Mouse (Mus musculus): ENCODE measurements around the gene Ckap2. TPM values are rescaled to one million over a fixed set of nuclear protein-coding genes. Genes with fewer than 3 reads are reported as not detected.

Ckap2 gene
- total RNA-seq (2021) = 1 to 10 TPM in 1 of 2 experiments, under 1 TPM in 1; 0.76 to 1.1 TPM

DNA sequence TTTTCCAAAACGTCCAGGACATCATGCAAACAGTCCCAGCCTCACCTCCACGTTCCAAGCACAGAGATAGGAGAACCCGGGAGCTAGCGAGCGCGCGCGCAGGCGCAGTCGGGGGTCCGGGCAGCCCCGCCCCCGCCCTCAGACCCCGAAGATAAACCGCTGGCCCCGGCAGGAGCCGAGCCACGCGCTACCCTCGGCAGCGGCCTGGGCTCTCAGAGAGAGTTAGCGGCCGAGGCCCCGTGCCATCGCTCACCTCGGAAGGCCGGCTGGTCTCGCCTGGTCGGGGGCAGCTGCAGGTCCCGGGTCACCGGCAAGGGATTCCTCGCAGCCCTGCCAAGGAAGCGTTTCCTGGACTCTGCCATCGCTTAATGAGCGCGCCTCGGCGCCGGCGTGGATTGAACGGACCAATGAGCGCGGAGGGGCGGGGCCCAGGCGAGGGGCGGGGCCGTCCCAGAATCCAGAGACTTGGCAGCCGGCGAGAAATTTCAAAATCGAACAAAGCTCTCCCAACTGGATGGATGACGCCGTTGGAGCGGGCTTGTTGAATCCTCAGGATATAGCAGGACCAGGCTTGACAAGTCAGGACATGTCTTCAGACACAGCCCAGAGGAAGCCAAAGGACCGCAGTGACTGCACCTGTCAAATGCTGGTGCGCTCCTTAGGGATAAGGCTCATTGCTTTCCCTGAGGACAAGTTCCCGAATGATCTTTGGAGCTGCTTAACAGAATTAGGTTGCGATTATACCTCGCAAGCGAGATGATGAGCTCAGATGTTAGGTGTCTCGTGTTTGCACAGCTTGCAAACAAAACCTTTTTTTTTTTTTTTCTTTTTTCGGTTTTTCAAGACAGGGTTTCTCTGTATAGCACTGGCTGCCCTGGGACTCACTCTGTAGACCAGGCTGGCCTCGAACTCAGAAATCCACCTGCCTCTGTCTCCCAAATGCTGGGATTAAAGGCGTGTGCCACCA is at the start of gene Ckap2:
Ckap2 (minus strand) TSS at position 389 of the 967 bp plus-strand sequence.
- peak; percentile 88 for DNase-seq
- intact Hi-C loops (cut with DNase I) = loop anchor here (2.0 kb wide), 1 partner anchor 19 kb away; the partner anchor contains the start of gene Nek3

- peak; percentile 6 to 35 for DNase-seq
- intact Hi-C loops (cut with DNase I) = no loop called here
These were observed 43.0 kb upstream of the Ckap2 start for GRCm38 (mm10) chr8:22228621-22229020.

GRCm38 (mm10) chr8:22227061-22227877 is 41.6 kb upstream of the Ckap2 start, which contains the start of gene Thsd1:
Thsd1 (plus strand) TSS chr8:22227313.
- DNase-seq = peak; percentile 73 to 75
- intact Hi-C loops (cut with DNase I) = loop anchor here (1.0 to 2.0 kb wide), 3 partner anchors 19 to 34 kb away; partner anchors contain the start of gene Vps36

GRCm38 (mm10) chr8:22226361-22226760 is 40.7 kb upstream of the Ckap2 start:
- intact Hi-C loops (cut with DNase I) = loop anchor here (2.0 kb wide), 1 partner anchor 34 kb away; the partner anchor contains the start of gene Vps36

DNA sequence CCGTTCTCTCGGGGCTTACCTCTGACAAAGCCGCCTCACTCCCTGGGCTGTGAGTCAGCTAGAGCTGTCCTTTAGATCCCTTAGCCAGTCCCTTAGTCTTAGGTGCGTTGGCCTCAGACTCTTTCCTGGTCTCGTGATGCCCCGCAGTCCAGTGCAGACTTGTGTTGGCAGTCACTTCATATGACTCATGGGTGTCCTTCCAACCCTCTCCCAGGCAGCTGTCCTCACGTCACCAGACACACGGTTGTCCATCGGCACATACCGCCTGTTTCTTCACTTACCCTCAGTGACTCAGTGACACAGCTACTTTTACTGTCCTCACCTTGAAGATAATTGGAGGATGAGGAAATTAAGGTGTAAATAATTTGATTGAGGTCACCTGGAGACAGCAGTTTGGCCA is 29.2 kb upstream of the Ckap2 start:
- DNase-seq = peak in 1 of 2 experiments; percentile 19

More at GRCm38 (mm10) chr8:22226361-22226760, 40.7 kb upstream of the Ckap2 start:
- DNase-seq = no peak

DNA sequence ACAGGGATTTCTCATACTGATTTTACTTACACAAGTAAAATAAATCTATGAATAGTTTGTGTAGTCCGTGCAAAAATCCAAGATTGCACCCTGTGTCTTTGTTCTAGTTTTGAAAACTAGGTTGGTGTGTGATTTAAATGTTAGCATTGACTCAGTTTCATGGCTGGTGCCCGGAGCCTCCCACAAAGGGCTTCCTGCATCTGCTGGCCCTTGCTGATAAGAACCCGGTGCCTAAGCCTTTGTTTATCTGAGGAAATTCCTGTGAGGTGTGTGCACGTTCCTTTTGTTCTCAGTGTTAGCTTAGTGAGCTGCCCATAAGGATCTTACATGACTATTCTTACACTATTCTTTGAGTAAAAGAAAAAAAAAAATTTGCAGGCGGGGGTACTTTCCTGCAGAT is 23.4 kb upstream of the Ckap2 start:
- peak in 1 of 2 experiments; percentile 20 for DNase-seq
- intact Hi-C loops (cut with DNase I) = no loop called here

More for the DNA sequence above, 29.2 kb upstream of the Ckap2 start:
- intact Hi-C loops (cut with DNase I) = no loop called here

DNA sequence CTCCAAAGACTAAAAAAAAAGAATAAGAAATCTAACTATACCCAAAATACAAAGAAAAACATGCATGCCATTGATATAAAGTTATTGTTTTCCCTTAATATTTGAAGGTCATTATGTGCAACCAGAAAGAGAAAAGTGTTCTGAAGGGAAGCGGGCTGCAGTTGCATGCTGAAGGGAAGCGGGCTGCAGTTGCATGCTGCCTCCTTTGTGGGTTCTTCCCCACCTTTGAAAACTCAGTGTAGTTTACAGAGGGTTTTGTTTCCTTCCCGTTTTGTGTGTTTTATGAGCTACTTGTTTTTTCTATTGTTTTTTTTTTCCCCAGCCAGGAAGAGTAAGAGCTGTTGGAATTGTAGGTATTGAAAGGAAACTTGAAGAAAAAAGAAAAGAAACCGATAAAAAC is 21.9 kb upstream of the Ckap2 start:
- intact Hi-C loops (cut with DNase I) = no loop called here
- no peak for DNase-seq

DNA sequence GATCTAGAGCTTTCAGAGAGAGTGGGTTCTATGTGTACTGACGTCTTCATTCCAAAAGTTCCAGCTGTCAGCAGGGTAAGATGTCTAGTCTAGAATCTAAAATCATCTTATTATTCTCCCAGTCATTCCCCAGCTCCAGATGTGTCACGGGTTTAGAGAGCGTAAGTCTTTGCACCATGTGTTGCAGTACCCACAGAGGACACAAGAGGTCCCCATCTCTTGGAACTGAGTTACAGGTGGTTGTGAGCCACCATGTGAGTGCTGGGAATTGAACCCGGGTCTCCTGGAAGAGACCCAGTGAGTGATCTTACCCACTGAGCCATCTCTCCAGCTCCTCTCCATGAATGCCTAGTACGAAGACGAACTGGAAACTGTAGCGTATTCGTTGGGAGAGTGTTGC is 13.9 kb upstream of the Ckap2 start:
- intact Hi-C loops (cut with DNase I) = loop anchor here (10.0 kb wide), 1 partner anchor 105 kb away; no protein-coding TSS in a partner anchor
- DNase-seq = no peak

- intact Hi-C loops (cut with DNase I) = loop anchor here (10.0 kb wide), 1 partner anchor 107 kb away; no protein-coding TSS in a partner anchor
- DNase-seq = no peak
These were observed 12.3 kb upstream of the Ckap2 start for GRCm38 (mm10) chr8:22197914-22198313.

- DNase-seq = no peak
- intact Hi-C loops (cut with DNase I) = loop anchor here (2.0 to 10.0 kb wide), 4 partner anchors 33 to 204 kb away; partner anchors contain the start of genes Slc25a15 and Thsd1
These were observed 7.9 kb upstream of the Ckap2 start for GRCm38 (mm10) chr8:22193432-22194010.

DNA sequence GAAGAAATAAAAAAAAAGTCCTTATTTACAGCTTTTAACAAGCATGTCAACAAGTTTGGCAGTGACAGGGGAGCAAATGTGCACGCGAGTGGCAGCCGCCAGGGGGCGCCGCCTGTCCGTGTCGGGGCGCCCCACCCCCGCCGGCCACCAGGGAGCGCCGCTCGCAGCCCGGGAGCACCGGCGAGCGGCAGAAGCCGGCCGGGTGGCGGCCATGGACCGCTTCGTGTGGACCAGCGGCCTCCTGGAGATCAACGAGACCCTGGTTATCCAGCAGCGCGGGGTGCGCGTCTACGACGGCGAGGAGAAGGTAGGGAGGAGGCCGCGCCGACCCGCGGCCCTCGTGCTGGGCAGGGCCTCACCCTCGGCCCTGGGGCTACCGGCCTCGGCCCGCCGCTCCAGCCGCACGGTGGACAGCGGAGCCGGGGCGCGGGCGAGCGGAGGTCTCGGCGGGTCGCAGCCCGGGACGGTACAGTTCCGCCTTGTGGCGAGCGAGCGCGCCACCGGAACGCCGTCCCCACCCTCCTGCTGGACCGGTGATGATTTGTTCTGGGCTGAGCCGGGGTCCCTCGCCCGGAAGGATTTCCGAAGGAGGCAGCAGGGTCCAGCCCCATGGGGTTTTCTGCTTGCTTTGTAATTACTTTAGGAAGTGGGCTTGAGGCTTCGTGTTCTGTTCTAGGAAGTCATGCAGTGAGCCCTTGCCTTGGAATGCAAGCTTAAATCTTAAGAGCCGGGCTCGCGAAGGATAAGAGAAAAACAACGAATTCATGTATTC is 7.2 kb upstream of the Ckap2 start, which contains the start of gene Vps36:
Vps36 (plus strand) TSS at position 150 of the 772 bp plus-strand sequence.
- peak; percentile 93 to 96 for DNase-seq
- intact Hi-C loops (cut with DNase I) = loop anchor here (1.0 to 10.0 kb wide), 5 partner anchors 34 to 204 kb away; partner anchors contain the start of genes Slc25a15 and Thsd1

DNA sequence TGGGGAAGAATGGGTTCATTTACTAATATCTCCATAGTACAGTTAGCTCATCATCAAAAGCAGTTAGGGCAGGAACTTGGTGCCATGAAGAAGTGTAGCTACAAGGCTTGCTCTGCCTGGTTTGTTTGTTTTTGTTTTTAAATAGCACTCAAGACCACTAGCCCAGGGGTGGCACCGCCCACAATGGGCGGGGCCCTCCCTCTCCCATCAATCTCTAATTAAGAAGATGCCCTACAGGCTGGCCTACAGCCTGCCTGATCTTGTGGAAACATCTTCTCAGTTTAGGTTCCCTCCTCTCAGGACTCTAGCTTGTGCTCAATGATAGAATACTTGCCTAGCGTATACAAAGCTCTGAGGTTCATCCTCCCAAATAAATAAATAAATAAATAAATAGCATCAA is 735 bp downstream of the Ckap2 start:
- DNase-seq = no peak
- intact Hi-C loops (cut with DNase I) = loop anchor here (2.0 kb wide), 1 partner anchor 18 kb away; the partner anchor contains the start of gene Nek3

- intact Hi-C loops (cut with DNase I) = no loop called here
- no peak for DNase-seq
These were observed 9.7 kb downstream of the Ckap2 start for GRCm38 (mm10) chr8:22175966-22176365.

DNA sequence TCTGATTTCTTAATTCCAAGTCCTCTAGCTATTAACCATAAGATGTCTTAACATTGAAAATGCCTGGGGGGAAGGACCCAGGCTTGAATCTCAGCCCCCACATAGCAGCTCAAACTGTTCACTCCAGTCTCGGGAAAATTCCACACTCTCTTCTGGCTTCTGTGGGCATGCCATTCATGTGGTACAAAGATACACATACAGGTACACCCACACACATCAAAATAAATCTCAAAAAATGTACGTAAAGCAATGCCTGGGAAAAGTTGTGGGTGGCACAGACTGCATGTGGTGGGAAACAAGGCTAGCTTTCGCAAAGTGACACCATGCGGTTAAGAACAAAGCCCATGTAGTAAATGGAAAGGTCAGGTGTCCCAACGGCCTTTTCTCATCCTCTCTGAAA is 16.5 kb downstream of the Ckap2 start:
- no peak for DNase-seq
- intact Hi-C loops (cut with DNase I) = loop anchor here (5.0 kb wide), 1 partner anchor 177 kb away; no protein-coding TSS in a partner anchor

DNA sequence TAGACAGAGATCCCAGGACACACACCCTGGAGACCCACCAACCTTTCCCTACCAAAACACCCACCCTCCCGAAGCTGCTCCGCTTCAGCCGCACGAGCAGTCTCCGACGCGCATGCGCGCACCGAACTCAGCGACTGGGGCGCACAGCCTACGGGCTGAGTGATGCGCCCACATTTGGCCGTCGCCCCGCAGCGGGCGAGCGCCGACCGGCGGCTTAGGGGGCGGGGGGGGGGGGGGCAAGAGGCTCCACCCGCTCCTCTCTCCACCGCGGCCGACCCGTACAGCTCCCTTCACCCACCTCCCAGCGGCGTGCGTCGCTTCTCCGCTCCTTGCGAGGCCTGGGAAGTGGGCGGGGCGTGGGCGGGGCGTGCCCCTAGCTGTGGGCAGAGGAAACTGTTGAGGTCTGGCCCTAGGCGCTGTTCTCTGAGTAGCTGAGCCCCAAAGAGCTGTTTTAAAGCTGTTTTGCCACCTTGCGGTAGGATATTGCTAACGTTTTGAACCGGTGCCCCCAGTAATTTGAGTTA is 19.5 kb downstream of the Ckap2 start, which contains the start of gene Nek3:
Nek3 (minus strand) TSS at position 356 of the 524 bp plus-strand sequence.
- intact Hi-C loops (cut with DNase I) = loop anchor here (2.0 to 5.0 kb wide), 2 partner anchors 19 to 174 kb away; partner anchors contain the start of gene Ckap2
- peak; percentile 80 to 85 for DNase-seq

GRCm38 (mm10) chr8:22165251-22166079 is 20.2 kb downstream of the Ckap2 start:
- intact Hi-C loops (cut with DNase I) = loop anchor here (2.0 to 5.0 kb wide), 3 partner anchors 19 to 173 kb away; partner anchors contain the start of genes Alg11, Atp7b and Ckap2
- no peak for DNase-seq

- intact Hi-C loops (cut with DNase I) = loop anchor here (2.0 kb wide), 1 partner anchor 104 kb away; the partner anchor contains the start of genes Alg11 and Atp7b
- no peak for DNase-seq
These were observed 21.2 kb downstream of the Ckap2 start for GRCm38 (mm10) chr8:22164431-22164830.

All from heart, postnatal 36 days (tissue).